Mouse (Mus musculus) liver, embryonic 15.5 days (tissue): ENCODE measurements around the gene Ptgr1. TPM values are rescaled to one million over a fixed set of nuclear protein-coding genes. Genes with fewer than 3 reads are reported as not detected.

Experiments
- ATAC-seq: fragments of 200-750 bp; cut with Nextera tagmentation; 2 replicates; pipeline ENCODE4 v1.8.0; 2017; ENCODE audit warnings: moderate number of reproducible peaks, mild to moderate bottlenecking, moderate library complexity; ENCODE audit not compliant: insufficient read depth
- H3K27ac ChIP-seq: fragments of 300-500 bp; sonication (generic); replicated peaks from 2 replicates; pipeline ENCODE4 v1.5.1; 2015; ENCODE audit warnings: mild to moderate bottlenecking, inconsistent platforms
- H3K27me3 ChIP-seq: fragments of 300-500 bp; sonication (generic); 2 replicates; pipeline ENCODE4 v1.6.1; 2015; ENCODE audit warnings: mild to moderate bottlenecking, inconsistent platforms
- H3K36me3 ChIP-seq: fragments of 300-500 bp; sonication (generic); replicated peaks from 2 replicates; pipeline ENCODE4 v1.6.1; 2015; ENCODE audit warnings: moderate library complexity, mild to moderate bottlenecking, inconsistent platforms
- H3K4me1 ChIP-seq: fragments of 300-500 bp; sonication (generic); replicated peaks from 2 replicates; pipeline ENCODE4 v1.6.1; 2015; ENCODE audit warnings: inconsistent platforms
- H3K4me2 ChIP-seq: fragments of 300-500 bp; sonication (generic); 2 replicates; pipeline ENCODE4 v1.6.1; 2015; ENCODE audit warnings: moderate library complexity, mild to moderate bottlenecking, inconsistent platforms
- H3K4me3 ChIP-seq: fragments of 300-500 bp; sonication (generic); replicated peaks from 2 replicates; pipeline ENCODE4 v1.5.1; 2015; ENCODE audit warnings: mild to moderate bottlenecking, inconsistent platforms
- H3K9ac ChIP-seq: fragments of 300-500 bp; sonication (generic); 2 replicates; pipeline ENCODE4 v1.6.1; 2015; ENCODE audit warnings: moderate library complexity, mild to moderate bottlenecking, inconsistent platforms
- H3K9me3 ChIP-seq: fragments of 300-500 bp; sonication (generic); replicated peaks from 2 replicates; pipeline ENCODE4 v1.6.1; 2016; ENCODE audit warnings: inconsistent platforms
- WGBS: fragments of 180-500 bp; shearing (Covaris S2); methylation state at CpG from one replicate; pipeline ENCODE4 v1.1.7; 2015; ENCODE audit warnings: mixed read lengths; ENCODE audit not compliant: insufficient replicate concordance; 5-methylcytosine and 5-hydroxymethylcytosine counted together
- polyA plus RNA-seq: library from polyadenylated mRNA; unstranded; fragments of >200 nt; fragmentation: Nextera tagmentation; extraction: Ambion mirVana; gene quantifications from 2 replicates; pipeline ENCODE4 v1.2.1, GENCODE M21; 2015

The Ptgr1 gene
- 12.4 and 15.1 TPM in 2 replicates for polyA plus RNA-seq

DNA sequence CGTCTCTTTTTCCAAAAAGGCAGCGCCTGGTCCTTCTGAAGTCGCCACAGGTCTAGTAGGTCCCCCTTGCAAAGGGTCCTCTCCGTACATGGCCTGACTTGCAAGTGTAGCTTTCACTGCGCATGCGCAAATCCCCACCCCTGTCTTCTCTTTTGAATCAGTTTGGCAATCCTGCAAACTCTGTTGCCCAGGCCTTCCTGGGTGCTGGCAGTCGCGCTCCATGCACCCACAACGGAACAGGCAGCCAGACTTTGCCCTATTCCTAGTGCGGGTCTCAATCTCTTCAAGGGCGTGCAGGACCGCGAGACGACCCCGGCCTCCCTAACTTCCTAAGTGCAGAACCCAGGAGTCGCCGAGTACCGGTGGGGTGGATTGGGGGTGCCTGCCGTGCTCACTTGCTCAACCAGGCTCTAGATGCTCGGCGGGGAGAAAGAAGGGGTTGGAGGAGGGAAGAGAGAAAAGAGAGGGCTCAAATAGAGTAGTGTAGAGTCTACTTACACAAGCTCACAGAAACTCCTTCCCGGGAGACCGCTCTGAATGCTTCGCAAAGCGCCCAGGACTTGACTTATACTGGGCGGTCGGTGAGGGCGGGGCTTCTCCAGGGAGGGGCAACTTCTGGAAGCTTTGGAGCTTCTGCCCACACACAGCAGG is at the start of gene Ptgr1:
Gene Ptgr1 (minus strand): TSS at position 580 of the 651 bp plus-strand sequence.
- peak; percentile 67 for ATAC-seq
- Histone ChIP-seq H3K9me3 (no peaks in the 10 kb centered on the region), H3K4me2 (peak within 1 kb of the TSS; percentile 86), H3K4me3 (peak within 1 kb of the TSS; percentile 67), H3K27me3 (no peaks in the 10 kb centered on the region), H3K27ac (peak within 1 kb of the TSS; percentile 10; the same call in 1 of the 2 replicates), H3K36me3 (no peaks in the 10 kb centered on the region), H3K4me1 (peaks cover 59% of the 10 kb centered on the region), H3K9ac (peak within 1 kb of the TSS; percentile 60)
- WGBS, result 2% methylated on average over 28 of the region's 28 CpGs

DNA sequence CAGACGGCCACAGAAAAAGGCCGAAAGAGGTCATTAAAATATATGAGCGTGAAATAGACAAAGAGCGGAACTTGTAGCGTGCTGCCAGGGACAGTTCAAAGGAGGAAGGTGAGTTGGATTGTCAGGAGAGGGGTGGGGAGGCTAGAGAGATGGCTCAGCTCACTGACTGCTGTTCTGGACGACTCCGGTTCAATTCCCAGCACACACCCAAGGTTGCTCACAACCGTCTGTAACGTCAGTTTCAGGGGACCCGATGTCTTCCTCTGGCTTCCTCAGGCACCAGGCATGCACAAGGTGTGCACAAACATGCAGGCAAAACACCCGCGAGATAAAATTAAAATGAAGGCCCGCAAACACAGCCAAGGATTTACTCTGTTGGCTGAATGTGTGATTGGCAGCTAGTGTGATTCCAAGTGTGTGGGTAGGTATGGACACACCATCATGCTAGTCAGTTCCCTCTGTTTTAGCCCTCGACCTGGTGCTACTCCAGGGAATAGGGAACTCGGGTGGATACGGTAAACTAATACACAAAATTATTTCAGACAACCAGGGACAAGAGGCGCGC is 48.9 kb upstream of the Ptgr1 start:
- no peak for ATAC-seq
- Histone ChIP-seq H3K9me3 (no peaks in the 10 kb centered on the region), H3K4me2 (peak overlapping the region; percentile 86), H3K4me1 (peaks cover 19% of the 10 kb centered on the region), H3K27me3 (no peaks in the 10 kb centered on the region), H3K4me3 (peak overlapping the region; percentile 68), H3K9ac (peak overlapping the region; percentile 65; the same call in 1 of the 2 replicates), H3K36me3 (no peaks in the 10 kb centered on the region), H3K27ac (no peak overlapping the region)
- 57% methylated on average over 18 of the region's 18 CpGs for WGBS

- Histone ChIP-seq H3K27ac (peak within 1 kb of the TSS; percentile 15; the same call in 1 of the 2 replicates), H3K4me1 (peaks cover 19% of the 10 kb centered on the region), H3K9me3 (no peaks in the 10 kb centered on the region), H3K36me3 (no peaks in the 10 kb centered on the region), H3K4me3 (peak within 1 kb of the TSS; percentile 68), H3K27me3 (no peaks in the 10 kb centered on the region), H3K4me2 (peak within 1 kb of the TSS; percentile 86), H3K9ac (peak within 1 kb of the TSS; percentile 65)
- 12% methylated on average over 69 of the region's 76 CpGs for WGBS
- peak; percentile 68 for ATAC-seq
These were observed 48.2 kb upstream of the Ptgr1 start, which contains the start of gene Gng10 for GRCm38 (mm10) chr4:59034918-59035785. Gene Gng10 (plus strand): TSS chr4:59035088.

DNA sequence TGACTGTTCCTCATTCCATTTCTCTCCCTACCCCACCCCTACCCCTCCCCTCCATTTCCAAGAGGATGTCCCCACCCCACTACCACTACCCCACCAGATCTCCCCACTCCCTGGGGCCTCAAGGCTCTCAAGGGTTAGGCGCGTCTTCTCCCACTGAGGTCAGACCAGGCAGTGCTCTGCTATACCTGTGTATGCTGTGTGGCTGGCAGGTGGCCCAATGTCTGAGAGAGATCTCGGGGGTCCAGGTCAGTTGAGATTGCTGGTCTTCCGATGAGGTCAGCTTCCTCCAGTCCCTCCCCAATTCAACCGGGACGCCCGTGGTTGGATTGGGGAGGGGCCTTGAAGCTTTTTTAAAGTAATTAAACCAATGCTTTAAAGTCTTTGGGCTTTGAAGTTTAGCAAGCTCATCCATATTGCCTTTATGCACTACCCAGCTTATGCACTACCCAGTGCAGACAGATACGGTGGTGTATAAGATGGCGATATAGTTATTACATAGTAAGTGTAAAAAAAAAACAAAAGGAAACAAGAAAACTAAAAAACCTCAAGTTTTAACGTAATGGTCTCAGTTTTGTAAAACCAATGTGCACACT is 47.5 kb upstream of the Ptgr1 start:
- Histone ChIP-seq H3K9ac (no peak overlapping the region), H3K36me3 (no peaks in the 10 kb centered on the region), H3K27ac (no peak overlapping the region), H3K4me2 (peak overlapping the region; percentile 86), H3K9me3 (no peaks in the 10 kb centered on the region), H3K27me3 (no peaks in the 10 kb centered on the region), H3K4me3 (peak overlapping the region; percentile 68), H3K4me1 (peaks cover 19% of the 10 kb centered on the region)
- ATAC-seq, result no peak
- 73% methylated on average over 10 of the region's 10 CpGs for WGBS

- WGBS, result 46% methylated on average over 2 of the region's 2 CpGs
These were observed 30.0 kb upstream of the Ptgr1 start for GRCm38 (mm10) chr4:59016922-59017321.

GRCm38 (mm10) chr4:59015181-59015580 is 28.3 kb upstream of the Ptgr1 start:
- peaks cover 19% of the 10 kb centered on the region for H3K36me3 ChIP-seq
- no peaks in the 10 kb centered on the region for H3K9me3 ChIP-seq
- H3K27me3 ChIP-seq, result no peaks in the 10 kb centered on the region
- WGBS, result 71% methylated on average over 3 of the region's 3 CpGs
- no peak overlapping the region for H3K27ac ChIP-seq
- H3K4me1 ChIP-seq, result peaks cover 22% of the 10 kb centered on the region
- H3K4me2 ChIP-seq, result no peak overlapping the region
- H3K4me3 ChIP-seq, result no peak overlapping the region
- H3K9ac ChIP-seq, result no peak overlapping the region
- no peak for ATAC-seq

More at GRCm38 (mm10) chr4:59016922-59017321, 30.0 kb upstream of the Ptgr1 start:
- H3K36me3 ChIP-seq, result peaks cover 27% of the 10 kb centered on the region
- H3K9ac ChIP-seq, result no peak overlapping the region
- H3K4me3 ChIP-seq, result no peak overlapping the region
- no peaks in the 10 kb centered on the region for H3K9me3 ChIP-seq
- ATAC-seq, result no peak
- no peak overlapping the region for H3K4me2 ChIP-seq
- no peak overlapping the region for H3K27ac ChIP-seq
- H3K27me3 ChIP-seq, result no peaks in the 10 kb centered on the region
- peaks cover 8% of the 10 kb centered on the region for H3K4me1 ChIP-seq

DNA sequence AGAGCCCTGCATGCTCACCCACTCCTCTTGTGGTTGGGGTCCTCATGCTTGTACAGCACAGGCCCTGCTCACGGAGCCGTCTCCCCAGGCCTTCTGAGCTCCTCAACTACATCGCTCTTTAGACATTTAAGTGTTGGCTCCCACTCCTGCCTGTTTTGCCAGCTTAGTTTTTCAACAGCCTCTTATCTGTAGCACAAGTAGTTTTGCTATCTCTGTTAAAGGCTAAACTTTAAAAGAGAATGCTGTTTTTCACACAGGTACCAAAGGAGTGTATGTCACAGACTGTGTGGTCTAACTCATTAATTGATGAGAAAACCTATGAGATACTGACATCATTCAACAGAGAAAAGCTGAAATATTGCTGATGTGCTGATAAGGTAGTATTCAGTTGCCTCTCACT is 24.5 kb upstream of the Ptgr1 start:
- 42% methylated on average over 3 of the region's 3 CpGs for WGBS
- H3K4me1 ChIP-seq, result peaks cover 41% of the 10 kb centered on the region
- ATAC-seq, result no peak

DNA sequence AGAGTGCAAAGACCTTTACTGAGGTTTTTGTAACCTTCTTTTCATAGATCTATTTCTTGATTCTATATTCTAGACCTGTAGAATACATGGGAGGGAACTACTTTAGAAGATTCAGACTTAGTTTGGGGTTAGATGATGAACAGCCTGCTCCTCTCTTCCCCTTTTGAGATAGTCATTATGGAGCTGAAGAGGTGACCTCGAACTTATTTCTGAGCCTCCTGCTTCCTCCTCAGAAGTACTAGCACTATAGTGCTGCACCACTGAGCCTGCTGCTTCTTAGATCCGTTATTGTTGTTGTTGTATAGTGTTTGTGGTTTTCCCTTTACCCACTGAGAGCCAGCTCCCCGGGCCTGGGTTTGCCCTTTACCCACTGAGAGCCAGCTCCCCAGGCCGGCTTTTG is 22.8 kb upstream of the Ptgr1 start:
- H3K36me3 ChIP-seq, result no peaks in the 10 kb centered on the region
- H3K27me3 ChIP-seq, result no peaks in the 10 kb centered on the region
- H3K4me3 ChIP-seq, result no peak overlapping the region
- peaks cover 57% of the 10 kb centered on the region for H3K4me1 ChIP-seq
- WGBS, result 16% methylated on average over 4 of the region's 4 CpGs
- no peak for ATAC-seq
- peak overlapping the region; percentile 53; the same call in 1 of the 2 replicates for H3K27ac ChIP-seq
- no peak overlapping the region for H3K9ac ChIP-seq
- H3K9me3 ChIP-seq, result no peaks in the 10 kb centered on the region
- no peak overlapping the region for H3K4me2 ChIP-seq

More for the DNA sequence above, 24.5 kb upstream of the Ptgr1 start:
- H3K27ac ChIP-seq, result no peak overlapping the region
- no peak overlapping the region for H3K4me3 ChIP-seq
- H3K36me3 ChIP-seq, result no peaks in the 10 kb centered on the region
- no peaks in the 10 kb centered on the region for H3K27me3 ChIP-seq
- no peak overlapping the region for H3K4me2 ChIP-seq
- H3K9me3 ChIP-seq, result no peaks in the 10 kb centered on the region
- no peak overlapping the region for H3K9ac ChIP-seq

DNA sequence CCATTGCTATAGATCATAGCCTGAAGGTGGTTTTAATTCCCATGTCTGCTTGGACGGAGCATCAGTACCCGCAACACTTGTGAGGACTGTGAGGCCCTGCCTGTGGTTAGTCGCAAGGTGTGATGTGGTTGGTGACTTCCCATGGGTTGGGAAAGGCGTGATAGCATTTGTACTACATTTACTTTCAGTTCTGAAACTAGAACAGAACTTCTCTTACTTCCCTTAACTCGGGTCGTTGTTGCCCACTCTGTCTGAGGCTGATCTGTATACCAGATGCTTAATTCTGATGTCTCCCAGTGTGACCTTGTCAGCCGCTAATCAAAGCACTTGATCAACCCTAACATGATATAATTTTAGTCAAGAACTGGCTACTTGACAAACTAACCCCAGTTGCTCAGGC is 22.3 kb upstream of the Ptgr1 start:
- no peak for ATAC-seq
- H3K4me2 ChIP-seq, result no peak overlapping the region; the same call in 1 of the 2 replicates

DNA sequence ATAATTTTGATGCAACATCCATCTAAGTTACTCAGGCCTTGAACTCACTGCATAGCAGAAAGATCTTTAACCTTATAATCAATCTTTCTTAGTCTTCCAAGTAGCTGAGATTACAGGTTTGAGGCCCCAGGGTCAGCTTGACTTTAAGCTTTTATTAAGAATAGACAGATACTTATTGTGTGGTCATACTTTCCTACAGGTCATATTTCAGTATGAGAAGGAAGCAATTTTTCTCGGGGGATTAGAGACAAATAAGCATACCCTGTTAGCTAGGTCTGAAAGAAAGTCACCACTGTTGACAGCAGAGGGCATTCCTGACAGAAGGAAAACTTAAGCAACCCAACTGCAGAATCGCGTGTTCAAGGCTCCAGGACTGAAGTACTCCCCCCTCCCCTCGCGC is 21.1 kb upstream of the Ptgr1 start:
- Histone ChIP-seq H3K4me2 (no peak overlapping the region), H3K9me3 (no peaks in the 10 kb centered on the region), H3K36me3 (no peaks in the 10 kb centered on the region), H3K27ac (no peak overlapping the region), H3K4me3 (no peak overlapping the region), H3K27me3 (no peaks in the 10 kb centered on the region), H3K9ac (no peak overlapping the region), H3K4me1 (peaks cover 71% of the 10 kb centered on the region)
- WGBS, result 72% methylated on average over 5 of the region's 5 CpGs
- ATAC-seq, result no peak

More for the DNA sequence above, 22.3 kb upstream of the Ptgr1 start:
- WGBS, result 37% methylated on average over 7 of the region's 7 CpGs
- no peaks in the 10 kb centered on the region for H3K36me3 ChIP-seq
- H3K9ac ChIP-seq, result no peak overlapping the region
- H3K9me3 ChIP-seq, result no peaks in the 10 kb centered on the region
- H3K4me1 ChIP-seq, result peaks cover 62% of the 10 kb centered on the region
- H3K27me3 ChIP-seq, result no peaks in the 10 kb centered on the region
- peak overlapping the region; percentile 53; the same call in 1 of the 2 replicates for H3K27ac ChIP-seq
- H3K4me3 ChIP-seq, result no peak overlapping the region
